Comparison of ENCODE assay signal across 8 mouse cellular contexts in genomic region chr4:129251482-129252125, GRCm38 (mm10). TPM values are rescaled to one million over a fixed set of nuclear protein-coding genes. Genes with fewer than 3 reads are reported as not detected.
DNase-seq lines count a peak whose midpoint lies in the region; ATAC-seq and TF ChIP-seq lines count a peak whose summit lies in the region.

No protein-coding gene starts in this region.

- H3K27ac ChIP-seq in heart, embryonic 10.5 days: 0 out of 2 replicates have a peak overlapping the region, but pooled peaks have one; percentile 25
- no peak overlapping the region for H3K27ac ChIP-seq in heart, adult 2 months
- H3K27ac ChIP-seq in forebrain, embryonic 11.5 days (ENCODE audit: low read depth, low read length): peak overlapping the region; percentile 61
- H3K27ac ChIP-seq in midbrain, embryonic 16.5 days (ENCODE audit: low read length): no peak overlapping the region

- H3K27me3 ChIP-seq in heart, embryonic 10.5 days (ENCODE audit: insufficient read depth, poor library complexity, severe bottlenecking): peaks cover 98% of the 10 kb centered on the region
- no peaks in the 10 kb centered on the region for H3K27me3 ChIP-seq in heart, adult 2 months (ENCODE audit: control insufficient read depth, insufficient read depth, low read length)
- H3K27me3 ChIP-seq in forebrain, embryonic 11.5 days (ENCODE audit: control insufficient read depth, insufficient read depth, low read length): peaks cover 24% of the 10 kb centered on the region
- peaks cover 19% of the 10 kb centered on the region for H3K27me3 ChIP-seq in midbrain, embryonic 16.5 days (ENCODE audit: control insufficient read depth, insufficient read depth, low read depth, low read length)

- TF ChIP-seq CTCF in heart, adult 2 months (IDR thresholded peaks at IDR 0.05): no peak

- no peaks in the 10 kb centered on the region for H3K79me2 ChIP-seq in heart, adult 2 months (replicated peaks; ENCODE audit: control insufficient read depth, insufficient read depth, low read length)

- H3K4me2 ChIP-seq in forebrain, embryonic 11.5 days (ENCODE audit: low read depth, low read length, severe bottlenecking): peak overlapping the region; percentile 26
- peak overlapping the region; percentile 17 for H3K4me2 ChIP-seq in midbrain, embryonic 16.5 days (ENCODE audit: low read length)

- ATAC-seq in forebrain, embryonic 11.5 days (replicated peaks; ENCODE audit: low FRiP score): peak; percentile 75
- no peak for ATAC-seq in midbrain, embryonic 16.5 days

- H3K36me3 ChIP-seq in heart, embryonic 10.5 days: no peaks in the 10 kb centered on the region
- H3K36me3 ChIP-seq in heart, adult 2 months (ENCODE audit: control insufficient read depth, insufficient read depth, low read length): no peaks in the 10 kb centered on the region
- H3K36me3 ChIP-seq in forebrain, embryonic 11.5 days (ENCODE audit: control insufficient read depth, insufficient read depth, low read length): no peaks in the 10 kb centered on the region
- no peaks in the 10 kb centered on the region for H3K36me3 ChIP-seq in midbrain, embryonic 16.5 days (ENCODE audit: control insufficient read depth, insufficient read depth, low read length)

- no peaks in the 10 kb centered on the region for H3K9me3 ChIP-seq in heart, embryonic 10.5 days
- H3K9me3 ChIP-seq in forebrain, embryonic 11.5 days (ENCODE audit: control insufficient read depth, low read length): no peaks in the 10 kb centered on the region
- no peaks in the 10 kb centered on the region for H3K9me3 ChIP-seq in midbrain, embryonic 16.5 days (replicated peaks; ENCODE audit: control insufficient read depth, low read length, poor library complexity, severe bottlenecking)

- no peak overlapping the region for H3K9ac ChIP-seq in heart, adult 2 months (ENCODE audit: low read depth, low read length)
- H3K9ac ChIP-seq in forebrain, embryonic 11.5 days (ENCODE audit: low read length): peak overlapping the region; percentile 23; the same call in 1 of the 2 replicates
- no peak overlapping the region for H3K9ac ChIP-seq in midbrain, embryonic 16.5 days (ENCODE audit: low read depth, low read length)

- H3K4me1 ChIP-seq in heart, embryonic 10.5 days: peaks cover 39% of the 10 kb centered on the region
- H3K4me1 ChIP-seq in heart, adult 2 months (ENCODE audit: control insufficient read depth, insufficient read depth, low read length): peaks cover 4% of the 10 kb centered on the region
- H3K4me1 ChIP-seq in forebrain, embryonic 11.5 days (replicated peaks; ENCODE audit: control insufficient read depth, insufficient read depth, low read length): peaks cover 26% of the 10 kb centered on the region
- H3K4me1 ChIP-seq in midbrain, embryonic 16.5 days (ENCODE audit: control insufficient read depth, insufficient read depth, low read length): peaks cover 18% of the 10 kb centered on the region

- no peak for TF ChIP-seq POLR2A in heart, adult 2 months (IDR thresholded peaks at IDR 0.05; ENCODE audit: insufficient read depth, low read depth, low read length)

- peak overlapping the region; percentile 38 for H3K4me3 ChIP-seq in heart, embryonic 10.5 days
- H3K4me3 ChIP-seq in heart, adult 2 months: no peak overlapping the region
- no peak overlapping the region for H3K4me3 ChIP-seq in forebrain, embryonic 11.5 days (ENCODE audit: low read depth, low read length)
- no peak overlapping the region for H3K4me3 ChIP-seq in midbrain, embryonic 16.5 days (ENCODE audit: low read depth, low read length)

- WGBS in heart, embryonic 10.5 days: 2% methylated on average over 15 of the region's 15 CpGs
- WGBS in heart, adult 2 months: 66% methylated on average over 15 of the region's 15 CpGs
- WGBS in forebrain, embryonic 11.5 days: 1% methylated on average over 15 of the region's 15 CpGs
- WGBS in midbrain, embryonic 16.5 days: 4% methylated on average over 15 of the region's 15 CpGs

- no peak for TF ChIP-seq EP300 in heart, adult 2 months (IDR thresholded peaks at IDR 0.05; ENCODE audit: insufficient read depth, low read depth, low read length)

- no peak for DNase-seq in heart, embryonic 10.5 days (ENCODE audit: low spot score)
- no peak for DNase-seq in heart, adult 2 months
- peak; percentile 75 for DNase-seq in forebrain, embryonic 11.5 days (ENCODE audit: low spot score)
- DNase-seq in kidney, postnatal 25 days: peak; percentile 53 to 84
- DNase-seq in T-cell, adult 2 months (ENCODE audit: low spot score): no peak
- no peak for DNase-seq in left cerebral cortex, adult 11 months (ENCODE audit: low spot score)
- DNase-seq in frontal cortex, postnatal 25 days (ENCODE audit: low spot score in 2 of 2): no peak

- intact Hi-C loops in heart, adult 2 months (cut with DNase I): no loop called here

RNA-seq across cellular contexts. Expression of gene C77080, which starts 9.6 kb away (rescaled TPM):
- polyA plus RNA-seq in heart, embryonic 10.5 days (2016; fragmentation: Nextera tagmentation; extraction: Ambion mirVana): 1.1 and 2.7 TPM in 2 replicates
- 1 to 10 TPM; 3.2 to 3.7 TPM for total RNA-seq in heart, adult 2 months (2021)
- 3.8 and 4.4 TPM in 2 replicates for polyA plus RNA-seq in heart, adult 2 months (2012; rRNA removed)
- 4.7 and 4.8 TPM in 2 replicates for polyA plus RNA-seq in forebrain, embryonic 11.5 days (2014; fragmentation: Nextera tagmentation; extraction: Ambion mirVana)
- polyA plus RNA-seq in midbrain, embryonic 16.5 days (2015; fragmentation: Nextera tagmentation; extraction: Ambion mirVana): 6.7 and 8.2 TPM in 2 replicates

RNA-seq across cellular contexts. Expression of gene Sync, which starts 35.8 kb away (rescaled TPM):
- polyA plus RNA-seq in heart, embryonic 10.5 days (2016; fragmentation: Nextera tagmentation; extraction: Ambion mirVana): 0.42 and 1.2 TPM in 2 replicates
- total RNA-seq in heart, adult 2 months (2021): 10 to 100 TPM; 17.7 to 17.9 TPM
- 8.7 and 18.8 TPM in 2 replicates for polyA plus RNA-seq in heart, adult 2 months (2012; rRNA removed)
- 0.37 and 0.57 TPM in 2 replicates for polyA plus RNA-seq in forebrain, embryonic 11.5 days (2014; fragmentation: Nextera tagmentation; extraction: Ambion mirVana)
- 0.63 and 0.85 TPM in 2 replicates for polyA plus RNA-seq in midbrain, embryonic 16.5 days (2015; fragmentation: Nextera tagmentation; extraction: Ambion mirVana)

Comparison
In these comparisons a context has a peak if more than half of its experiments do, and no peak if none do; other contexts are left out.
1. H3K27ac ChIP-seq: peak in heart, embryonic 10.5 days (single experiment) and forebrain, embryonic 11.5 days (single experiment); none in heart, adult 2 months (single experiment) and midbrain, embryonic 16.5 days (single experiment).
2. DNase-seq: peak in forebrain, embryonic 11.5 days (single experiment) and kidney, postnatal 25 days (2 of 2); none in heart, embryonic 10.5 days (single experiment), heart, adult 2 months (0 of 2), T-cell, adult 2 months (single experiment), left cerebral cortex, adult 11 months (single experiment) and frontal cortex, postnatal 25 days (0 of 2).